Mouse (Mus musculus) MEL (cell line): ENCODE results near the gene Dmc1. TPM values are rescaled to one million over a fixed set of nuclear protein-coding genes. Genes with fewer than 3 reads are reported as not detected.

Experiments
- DNase-seq: peaks from one replicate; pipeline ENCODE4 v3.0.0; 2011; ENCODE audit warnings: low read depth, low spot score
- H3K27ac ChIP-seq: 2 replicates; pipeline ENCODE4 v1.5.1; 2012; ENCODE audit warnings: low read depth, mild to moderate bottlenecking, control low read depth, low read length, moderate library complexity; ENCODE audit not compliant: control insufficient read depth
- H3K27me3 ChIP-seq, 2 experiments: fragments of 150-350 bp in 1 of 2; sonication (generic) in 1 of 2; 2 replicates each; pipeline ENCODE4 v1.6.1; 2012; ENCODE audit warnings: low read length in 2 of 2, mild to moderate bottlenecking in 2 of 2, improper control_type of control experiment in 1 of 2, moderate library complexity in 1 of 2; ENCODE audit not compliant: insufficient read depth in 2 of 2, control insufficient read depth in 1 of 2
- H3K36me3 ChIP-seq, 2 experiments: 2 replicates each; pipeline ENCODE4 v1.6.1; 2012 to 2014; ENCODE audit warnings: low read length in 2 of 2, improper control_type of control experiment in 1 of 2, inconsistent platforms in 1 of 2, mild to moderate bottlenecking in 1 of 2; ENCODE audit not compliant: insufficient read depth in 2 of 2, control insufficient read depth in 1 of 2
- H3K4me1 ChIP-seq, 2 experiments: fragments of 150-350 bp in 1 of 2; sonication (generic) in 1 of 2; 2 replicates each; pipeline ENCODE4 v1.6.1; 2012; ENCODE audit warnings: low read length in 2 of 2, improper control_type of control experiment in 1 of 2, mild to moderate bottlenecking in 1 of 2; ENCODE audit not compliant: insufficient read depth in 2 of 2, control insufficient read depth in 1 of 2
- H3K4me3 ChIP-seq, 2 experiments: fragments of 150-350 bp in 1 of 2; sonication (generic) in 1 of 2; 2 replicates each; pipeline ENCODE4 v1.5.1; 2012; ENCODE audit warnings: low read depth in 2 of 2, low read length in 2 of 2, mild to moderate bottlenecking in 2 of 2, moderate library complexity in 2 of 2, control low read depth in 1 of 2, improper control_type of control experiment in 1 of 2; ENCODE audit not compliant: control insufficient read depth in 1 of 2, insufficient read depth in 1 of 2
- H3K79me2 ChIP-seq: 2 replicates; pipeline ENCODE4 v1.6.1; 2012; ENCODE audit warnings: mild to moderate bottlenecking, low read length, moderate library complexity; ENCODE audit not compliant: control insufficient read depth, poor library complexity, insufficient read depth
- H3K9ac ChIP-seq: 2 replicates; pipeline ENCODE4 v1.6.1; 2012; ENCODE audit warnings: low read depth, mild to moderate bottlenecking, control low read depth, low read length, moderate library complexity; ENCODE audit not compliant: control insufficient read depth, poor library complexity, severe bottlenecking
- H3K9me3 ChIP-seq: fragments of 150-350 bp; sonication (generic); replicated peaks from 2 replicates; pipeline ENCODE4 v1.6.1; 2012; ENCODE audit warnings: mild to moderate bottlenecking, low read length, improper control_type of control experiment, moderate library complexity; ENCODE audit not compliant: insufficient read depth
- CTCF ChIP-seq, 3 experiments: IDR thresholded peaks in 2 of 3; conservative IDR thresholded peaks in 1 of 3; 2 replicates each; pipeline ENCODE4 v1.5.1; 2011 to 2012; ENCODE audit warnings: low read length in 3 of 3, low read depth in 2 of 3, mild to moderate bottlenecking in 2 of 3, improper control_type of control experiment in 1 of 3, inconsistent platforms in 1 of 3, mixed read lengths in 1 of 3, moderate library complexity in 1 of 3; ENCODE audit not compliant: control insufficient read depth in 1 of 3, insufficient read depth in 1 of 3, poor library complexity in 1 of 3, severe bottlenecking in 1 of 3
- ELF1 ChIP-seq: IDR thresholded peaks from 2 replicates; pipeline ENCODE4 v1.6.1; 2014; ENCODE audit warnings: low read depth, mild to moderate bottlenecking, inconsistent platforms, low read length, improper control_type of control experiment, moderate library complexity
- GABPA ChIP-seq: IDR thresholded peaks from 2 replicates; pipeline ENCODE4 v1.6.1; 2012; ENCODE audit warnings: low read depth, mild to moderate bottlenecking, inconsistent platforms, low read length, improper control_type of control experiment, moderate library complexity
- GATA1 ChIP-seq: IDR thresholded peaks from 2 replicates; pipeline ENCODE4 v1.6.1; 2011; ENCODE audit warnings: low read depth, low read length, improper control_type of control experiment
- HCFC1 ChIP-seq: IDR thresholded peaks from 2 replicates; pipeline ENCODE4 v1.6.1; 2012; ENCODE audit warnings: low read depth, mild to moderate bottlenecking, inconsistent platforms, low read length, improper control_type of control experiment, moderate library complexity
- MAFK ChIP-seq: IDR thresholded peaks from 2 replicates; pipeline ENCODE4 v1.6.1; 2011; ENCODE audit warnings: low read depth, mild to moderate bottlenecking, low read length, improper control_type of control experiment, borderline replicate concordance
- MAZ ChIP-seq: IDR thresholded peaks from 2 replicates; pipeline ENCODE4 v1.6.1; 2012; ENCODE audit warnings: low read depth, mild to moderate bottlenecking, inconsistent platforms, low read length, improper control_type of control experiment
- MYC ChIP-seq: IDR thresholded peaks from 2 replicates; pipeline ENCODE4 v1.6.1; 2011; ENCODE audit warnings: low read depth, mild to moderate bottlenecking, low read length, improper control_type of control experiment, moderate library complexity
- NRF1 ChIP-seq: IDR thresholded peaks from 2 replicates; pipeline ENCODE4 v1.6.1; 2014; ENCODE audit warnings: low read depth, mild to moderate bottlenecking, inconsistent platforms, low read length, improper control_type of control experiment, moderate library complexity; ENCODE audit not compliant: poor library complexity, insufficient read depth, severe bottlenecking
- POLR2AphosphoS5 ChIP-seq: IDR thresholded peaks from 2 replicates; pipeline ENCODE4 v1.6.1; 2012; ENCODE audit warnings: low read depth, borderline replicate concordance, mild to moderate bottlenecking, inconsistent platforms, low read length, moderate library complexity, mixed read lengths
- RAD21 ChIP-seq: IDR thresholded peaks from 2 replicates; pipeline ENCODE4 v1.6.1; 2011; ENCODE audit warnings: mild to moderate bottlenecking, low read depth, low read length, improper control_type of control experiment
- RCOR1 ChIP-seq: IDR thresholded peaks from 2 replicates; pipeline ENCODE4 v1.6.1; 2012; ENCODE audit warnings: low read depth, mild to moderate bottlenecking, inconsistent platforms, low read length, improper control_type of control experiment
- SIN3A ChIP-seq: IDR thresholded peaks from 2 replicates; pipeline ENCODE4 v1.6.1; 2012; ENCODE audit warnings: low read length, improper control_type of control experiment, inconsistent platforms
- SMC3 ChIP-seq: IDR thresholded peaks from 2 replicates; pipeline ENCODE4 v1.6.1; 2011; ENCODE audit warnings: low read depth, low read length, improper control_type of control experiment
- TBP ChIP-seq: IDR thresholded peaks from 2 replicates; pipeline ENCODE4 v1.8.0; 2011; ENCODE audit warnings: low read depth, low read length, improper control_type of control experiment
- UBTF ChIP-seq: IDR thresholded peaks from 2 replicates; pipeline ENCODE4 v1.6.1; 2012; ENCODE audit warnings: low read depth, mild to moderate bottlenecking, inconsistent platforms, low read length, improper control_type of control experiment, moderate library complexity, borderline replicate concordance; ENCODE audit not compliant: insufficient read depth
- USF1 ChIP-seq: IDR thresholded peaks from 2 replicates; pipeline ENCODE4 v1.6.1; 2014; ENCODE audit warnings: low read depth, mild to moderate bottlenecking, inconsistent platforms, low read length, improper control_type of control experiment, moderate library complexity
- USF2 ChIP-seq, 2 experiments: IDR thresholded peaks; 2 replicates each; pipeline ENCODE4 v1.6.1; 2011 to 2012; ENCODE audit warnings: improper control_type of control experiment in 2 of 2, low read length in 2 of 2, borderline replicate concordance in 1 of 2, inconsistent platforms in 1 of 2, low read depth in 1 of 2, mild to moderate bottlenecking in 1 of 2; ENCODE audit not compliant: insufficient read depth in 1 of 2
- polyA plus RNA-seq, 2 experiments: library from polyadenylated mRNA; stranded (reverse) in 1 of 2; unstranded in 1 of 2; fragments of >175 nt in 1 of 2; fragments of >200 nt in 1 of 2; gene quantifications; 2 replicates each; pipeline versions ENCODE4 v1.2.1 to v1.2.4; 2012; ENCODE audit warnings: low replicate concordance in 2 of 2, low read depth in 1 of 2; ENCODE audit not compliant: insufficient read length in 2 of 2, insufficient read depth in 1 of 2, missing spikeins in 1 of 2
- total RNA-seq: library from RNA; depleted of rRNA; stranded (reverse); fragments of 300-350 nt; gene quantifications from 2 replicates; pipeline ENCODE4 v1.2.3, GENCODE M21; 2012

Gene Dmc1
- total and polyA plus RNA-seq, 3 experiments = not detected

DNA sequence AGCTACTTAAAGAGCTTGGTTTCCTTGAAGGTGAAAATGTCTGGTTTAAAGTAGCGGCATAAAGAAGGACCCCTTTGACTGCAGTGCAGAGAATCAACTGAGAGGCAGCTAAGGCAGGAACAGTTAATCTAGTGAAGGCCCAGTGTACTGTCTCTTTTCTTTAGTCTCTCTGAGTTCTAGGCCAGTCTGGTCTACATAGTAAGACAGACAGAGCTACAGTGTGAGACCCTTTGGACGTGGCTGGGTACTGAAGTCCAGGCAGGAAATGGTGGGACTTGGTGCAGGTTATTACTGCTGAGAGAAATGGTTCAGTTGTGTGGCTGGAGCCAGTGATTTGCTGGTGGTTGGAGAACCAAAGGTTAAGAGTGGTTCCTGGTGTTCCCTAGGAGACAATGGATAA lies 56.7 kb downstream of the Dmc1 start:
- Histone ChIP-seq H3K4me3 (no peak overlapping the region), H3K4me1 (peaks cover 0 to 12% of the 10 kb centered on the region in 2 experiments; a peak in 2 of 4 replicates), H3K79me2 (peaks cover 29% of the 10 kb centered on the region), H3K27me3 (peaks cover 1 to 2% of the 10 kb centered on the region in 2 experiments; a peak in 2 of 4 replicates), H3K9ac (no peak overlapping the region), H3K9me3 (no peaks in the 10 kb centered on the region), H3K36me3 (peaks cover 0 to 19% of the 10 kb centered on the region in 2 experiments; a peak in 2 of 4 replicates), H3K27ac (no peak overlapping the region)
- TF ChIP-seq RCOR1 (no peak), SIN3A (no peak), RAD21 (no peak), SMC3 (no peak), CTCF (IDR thresholded peaks at IDR 0.05 in 2 of 3, conservative IDR thresholded peaks at IDR 0.05 in 1 of 3; ENCODE audit: control insufficient read depth in 1 of 3, insufficient read depth in 1 of 3, low read depth in 2 of 3, low read length in 3 of 3, poor library complexity in 1 of 3, severe bottlenecking in 1 of 3) (no peak), UBTF (no peak), USF2 (IDR thresholded peaks at IDR 0.05; ENCODE audit: borderline replicate concordance in 1 of 2, insufficient read depth in 1 of 2, low read depth in 1 of 2, low read length in 2 of 2) (no peak), NRF1 (no peak), GABPA (no peak), HCFC1 (no peak), MAZ (no peak), MAFK (no peak), POLR2AphosphoS5 (no peak), MYC (no peak)
- DNase-seq = no peak

DNA sequence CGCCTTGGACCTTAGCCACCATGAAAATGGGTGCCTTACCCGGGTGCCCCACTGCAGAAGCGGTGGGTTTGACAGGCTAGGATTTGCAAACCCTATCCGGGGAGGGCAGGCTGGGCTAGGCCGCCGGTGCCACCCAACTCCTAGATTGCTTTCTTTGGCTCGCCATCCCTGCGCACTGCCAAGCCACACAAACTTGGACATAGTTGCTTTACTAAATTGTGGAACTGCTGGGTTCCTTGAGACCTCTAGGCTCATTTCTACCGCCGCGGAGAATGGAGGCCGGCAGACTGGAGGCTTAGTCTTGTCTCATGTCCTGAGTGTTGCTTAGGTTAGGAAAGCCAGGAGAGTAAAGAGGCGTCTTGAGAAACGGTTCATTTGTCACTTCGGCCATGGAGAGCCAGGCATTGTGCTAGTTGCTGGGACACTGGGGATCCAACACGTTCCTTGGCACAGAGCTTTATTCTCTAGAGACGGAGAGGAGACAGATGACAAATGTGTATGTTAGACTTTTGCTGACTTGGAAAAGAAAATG lies 57.6 kb downstream of the Dmc1 start:
- Histone ChIP-seq H3K4me3 (no peak overlapping the region), H3K27me3 (peaks cover 0 to under 1% of the 10 kb centered on the region in 2 experiments; a peak in 1 of 4 replicates), H3K9ac (no peak overlapping the region), H3K36me3 (peaks cover 0 to 22% of the 10 kb centered on the region in 2 experiments; a peak in 2 of 4 replicates), H3K79me2 (peaks cover 33% of the 10 kb centered on the region), H3K4me1 (peaks cover 0 to 12% of the 10 kb centered on the region in 2 experiments; a peak in 2 of 4 replicates), H3K27ac (no peak overlapping the region), H3K9me3 (no peaks in the 10 kb centered on the region)
- DNase-seq = no peak
- TF ChIP-seq CTCF (IDR thresholded peaks at IDR 0.05 in 2 of 3, conservative IDR thresholded peaks at IDR 0.05 in 1 of 3; ENCODE audit: control insufficient read depth in 1 of 3, insufficient read depth in 1 of 3, low read depth in 2 of 3, low read length in 3 of 3, poor library complexity in 1 of 3, severe bottlenecking in 1 of 3) (no peak), GATA1 (no peak), USF1 (no peak), TBP (no peak), NRF1 (no peak), ELF1 (no peak)
